Mouse (Mus musculus) embryonic facial prominence, embryonic 13.5 days (tissue): ENCODE measurements at regions not wholly inside any gene's neighbourhood (a gene's known extent, or its start where the extent isn't known, plus 50 kb on each side); places are given as distances from the start of the nearest gene placed in this dataset.

Source experiments
- ATAC-seq: fragments of 200-750 bp; cut with Nextera tagmentation; 2 replicates; pipeline ENCODE4 v1.8.0; 2017; ENCODE audit warnings: low read depth; ENCODE audit not compliant: insufficient number of reproducible peaks, insufficient read depth, low FRiP score, low TSS enrichment
- H3K27ac ChIP-seq: fragments of 300-500 bp; sonication (generic); 2 replicates; pipeline ENCODE4 v1.5.1; 2015; ENCODE audit warnings: moderate library complexity, mild to moderate bottlenecking, inconsistent platforms
- H3K27me3 ChIP-seq: fragments of 300-500 bp; sonication (generic); 2 replicates; pipeline ENCODE4 v1.6.1; 2015; ENCODE audit warnings: mild to moderate bottlenecking, inconsistent platforms
- H3K36me3 ChIP-seq: fragments of 300-500 bp; sonication (generic); 2 replicates; pipeline ENCODE4 v1.6.1; 2015; ENCODE audit warnings: mild to moderate bottlenecking, inconsistent platforms
- H3K4me1 ChIP-seq: fragments of 300-500 bp; sonication (generic); 2 replicates; pipeline ENCODE4 v1.6.1; 2015; ENCODE audit warnings: inconsistent platforms
- H3K4me2 ChIP-seq: fragments of 300-500 bp; sonication (generic); 2 replicates; pipeline ENCODE4 v1.6.1; 2015; ENCODE audit warnings: moderate library complexity, mild to moderate bottlenecking, inconsistent platforms
- H3K4me3 ChIP-seq: fragments of 300-500 bp; sonication (generic); 2 replicates; pipeline ENCODE4 v1.5.1; 2015; ENCODE audit warnings: mild to moderate bottlenecking, inconsistent platforms
- H3K9ac ChIP-seq: fragments of 300-500 bp; sonication (generic); 2 replicates; pipeline ENCODE4 v1.6.1; 2015; ENCODE audit warnings: mild to moderate bottlenecking, inconsistent platforms
- H3K9me3 ChIP-seq: fragments of 300-500 bp; sonication (generic); 2 replicates; pipeline ENCODE4 v1.6.1; 2016; ENCODE audit warnings: inconsistent platforms
- WGBS: fragments of 180-500 bp; shearing (Covaris S2); methylation state at CpG from one replicate; pipeline ENCODE4 v1.1.7; 2015; ENCODE audit warnings: mixed read lengths; 5-methylcytosine and 5-hydroxymethylcytosine counted together

DNA sequence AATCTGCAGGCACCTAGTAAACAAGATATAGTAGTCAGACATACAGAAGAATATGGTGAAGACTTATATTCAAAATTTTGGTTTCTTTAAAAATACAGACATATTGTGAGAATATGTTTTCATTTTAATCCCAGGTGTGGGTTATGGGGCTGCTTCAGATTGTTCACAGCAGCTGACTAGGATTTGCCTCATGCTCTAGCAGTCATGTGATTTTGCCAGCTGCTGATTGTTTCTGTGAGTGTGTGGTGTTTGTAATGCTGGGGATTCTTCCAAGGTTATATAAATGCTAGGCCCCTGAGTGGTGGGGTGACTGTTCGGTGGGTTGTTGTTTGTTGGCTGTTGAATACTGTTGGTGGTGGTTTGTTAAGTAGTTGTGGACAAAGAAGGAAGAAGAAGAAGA is 97.9 kb upstream of the Rbms1 start:
- H3K4me2 ChIP-seq, result no peak overlapping the region
- no peak for ATAC-seq

DNA sequence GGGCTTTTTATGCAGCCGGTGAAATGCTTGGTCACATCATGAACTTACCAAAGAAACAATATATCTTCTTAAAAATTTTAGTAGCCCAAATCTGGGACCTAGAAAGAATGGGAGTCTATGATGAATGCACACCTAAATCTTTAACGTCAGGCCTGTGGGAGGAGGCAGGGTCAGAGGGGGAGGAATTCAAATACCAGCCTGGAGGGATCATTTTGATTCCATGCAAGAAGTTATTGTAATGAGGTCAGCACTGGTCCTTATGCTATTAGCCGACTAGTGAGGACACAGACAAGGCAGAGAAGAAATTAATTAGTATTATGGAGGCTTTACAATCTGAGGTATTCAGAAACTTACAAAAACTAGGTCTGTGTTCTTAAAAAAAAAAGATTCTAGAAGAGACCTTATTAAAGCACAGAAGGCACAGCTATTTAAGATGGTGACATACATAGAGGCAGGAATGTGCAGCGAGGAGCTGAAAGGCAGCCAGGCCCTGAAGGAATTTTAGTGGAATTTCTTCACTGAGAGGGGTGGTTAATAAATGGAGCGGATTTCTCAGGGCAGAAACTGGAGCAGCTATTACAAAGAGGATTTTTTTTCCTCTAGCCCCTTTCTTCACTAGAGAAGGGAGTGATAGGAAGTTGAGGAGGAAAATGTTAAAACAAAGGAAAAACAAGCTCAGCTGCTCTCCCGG is 95.7 kb upstream of the Rbms1 start:
- H3K4me3 ChIP-seq, result no peak overlapping the region
- H3K4me1 ChIP-seq, result peaks cover 20% of the 10 kb centered on the region
- 10% methylated on average over 6 of the region's 6 CpGs for WGBS
- peak overlapping the region; percentile 23; the same call in 1 of the 2 replicates for H3K27ac ChIP-seq
- no peaks in the 10 kb centered on the region for H3K9me3 ChIP-seq
- no peaks in the 10 kb centered on the region for H3K36me3 ChIP-seq
- H3K9ac ChIP-seq, result no peak overlapping the region
- H3K4me2 ChIP-seq, result no peak overlapping the region
- no peak for ATAC-seq
- H3K27me3 ChIP-seq, result no peaks in the 10 kb centered on the region

More for the DNA sequence above, 97.9 kb upstream of the Rbms1 start:
- no peak overlapping the region for H3K9ac ChIP-seq
- H3K27me3 ChIP-seq, result no peaks in the 10 kb centered on the region
- H3K4me3 ChIP-seq, result no peak overlapping the region
- H3K36me3 ChIP-seq, result no peaks in the 10 kb centered on the region
- no peak overlapping the region for H3K27ac ChIP-seq
- H3K4me1 ChIP-seq, result peaks cover 20% of the 10 kb centered on the region
- no peaks in the 10 kb centered on the region for H3K9me3 ChIP-seq
- 85% methylated on average over 1 of the region's 1 CpGs for WGBS

DNA sequence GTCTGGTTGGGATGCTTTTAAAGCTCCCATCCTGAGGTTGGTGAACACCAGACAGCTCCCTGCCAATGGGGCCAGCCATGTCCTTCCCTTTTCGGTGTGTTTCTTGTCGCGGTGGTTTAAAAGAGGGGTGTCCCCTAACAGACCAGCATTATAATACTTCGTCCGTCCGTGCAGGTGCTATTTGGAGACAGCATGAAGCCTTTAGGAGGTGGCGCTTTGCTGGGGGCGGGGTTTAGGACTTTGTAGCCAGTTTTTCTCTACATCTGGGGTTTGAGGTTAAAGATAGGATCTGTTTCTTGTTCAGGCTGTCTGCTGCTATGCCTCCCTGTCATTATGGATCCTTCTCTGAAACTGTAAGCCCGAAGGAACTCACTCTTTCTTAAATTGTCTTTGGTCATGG is 89.3 kb upstream of the Rbms1 start:
- peaks cover 11% of the 10 kb centered on the region; the same call in 1 of the 2 replicates for H3K4me1 ChIP-seq
- H3K9ac ChIP-seq, result no peak overlapping the region
- H3K4me2 ChIP-seq, result no peak overlapping the region
- WGBS, result 56% methylated on average over 9 of the region's 9 CpGs
- H3K27me3 ChIP-seq, result no peaks in the 10 kb centered on the region
- H3K9me3 ChIP-seq, result no peaks in the 10 kb centered on the region; the same call in 1 of the 2 replicates
- H3K27ac ChIP-seq, result no peak overlapping the region
- H3K4me3 ChIP-seq, result no peak overlapping the region
- ATAC-seq, result no peak
- H3K36me3 ChIP-seq, result no peaks in the 10 kb centered on the region

DNA sequence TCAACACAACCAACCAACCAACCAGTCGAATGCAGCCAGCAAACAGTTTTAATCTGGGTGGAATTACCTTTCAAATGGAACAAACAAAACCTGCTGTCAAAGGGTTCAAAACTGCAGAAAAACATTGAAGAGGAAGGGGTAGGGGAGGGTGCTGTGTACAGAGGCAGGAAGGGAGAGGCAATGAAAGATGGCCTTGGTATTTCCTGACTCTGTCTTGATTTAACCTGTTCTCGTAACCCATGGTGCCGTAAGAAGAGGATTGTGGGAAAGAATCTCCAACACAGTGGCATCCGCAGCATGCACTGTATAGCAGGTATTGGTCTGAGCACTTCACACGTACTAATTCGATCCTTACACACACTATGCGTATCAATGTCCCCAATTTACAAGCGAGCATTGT is 88.8 kb upstream of the Rbms1 start:
- no peaks in the 10 kb centered on the region; the same call in 1 of the 2 replicates for H3K9me3 ChIP-seq
- peaks cover 11% of the 10 kb centered on the region; the same call in 1 of the 2 replicates for H3K4me1 ChIP-seq
- H3K27me3 ChIP-seq, result no peaks in the 10 kb centered on the region
- no peak overlapping the region for H3K4me3 ChIP-seq
- no peaks in the 10 kb centered on the region for H3K36me3 ChIP-seq
- H3K4me2 ChIP-seq, result no peak overlapping the region
- H3K9ac ChIP-seq, result no peak overlapping the region
- no peak overlapping the region for H3K27ac ChIP-seq
- no peak for ATAC-seq
- WGBS, result 88% methylated on average over 8 of the region's 8 CpGs

DNA sequence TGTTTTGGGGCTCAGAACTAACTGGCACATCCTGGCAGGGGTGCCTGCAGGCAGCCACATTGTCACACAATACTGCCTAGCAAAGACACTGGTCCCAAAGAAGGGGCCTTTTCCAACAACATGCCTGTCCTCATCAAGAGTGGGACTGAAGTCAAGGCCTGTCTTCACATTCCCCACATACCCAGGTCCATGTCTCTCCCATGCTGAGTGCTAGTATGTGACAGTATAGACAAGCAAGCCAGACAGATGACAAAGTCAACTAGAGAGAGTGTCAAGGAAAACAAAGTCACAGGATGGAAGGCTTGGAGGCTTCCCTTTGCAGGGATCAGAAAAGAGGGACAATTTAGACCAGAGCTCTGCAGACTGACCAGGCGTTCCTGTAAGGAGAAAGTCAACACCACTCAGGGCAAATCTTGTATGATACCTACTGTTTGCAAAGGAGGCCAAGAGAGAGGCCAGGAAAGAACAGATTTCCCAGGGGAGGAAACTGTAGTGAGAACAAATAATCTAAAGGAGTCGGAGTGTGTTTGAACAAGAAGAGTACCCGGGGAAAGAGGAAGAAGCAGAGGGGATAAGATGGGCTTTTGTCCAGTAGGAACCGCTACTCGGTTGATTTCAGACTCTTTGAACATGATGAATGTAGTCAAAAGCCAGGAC is 83.2 kb upstream of the Rbms1 start:
- Histone ChIP-seq H3K4me1 (no peaks in the 10 kb centered on the region), H3K4me2 (no peak overlapping the region), H3K4me3 (no peak overlapping the region), H3K9ac (no peak overlapping the region), H3K36me3 (no peaks in the 10 kb centered on the region), H3K27ac (no peak overlapping the region), H3K27me3 (no peaks in the 10 kb centered on the region), H3K9me3 (no peaks in the 10 kb centered on the region; the same call in 1 of the 2 replicates)
- 74% methylated on average over 5 of the region's 5 CpGs for WGBS
- ATAC-seq, result no peak

DNA sequence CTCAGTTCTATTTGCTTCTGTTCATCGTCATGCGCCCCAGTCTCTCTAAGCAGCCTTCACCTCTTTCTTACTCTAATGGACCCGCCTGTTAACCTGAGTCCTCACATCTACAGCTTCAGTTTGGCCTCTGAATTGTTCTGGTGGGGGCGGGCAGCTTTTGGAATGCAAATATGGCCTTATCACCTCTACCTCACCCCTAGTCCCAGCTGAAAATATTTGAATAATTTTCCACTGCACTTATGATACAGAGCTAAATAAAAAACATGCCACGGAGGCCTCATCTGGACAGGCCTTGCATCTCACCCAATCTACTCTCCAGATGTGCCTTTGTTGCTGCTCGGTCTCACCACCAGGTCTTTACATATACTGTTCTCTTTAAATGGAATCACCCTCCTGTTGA is 82.5 kb upstream of the Rbms1 start:
- H3K4me1 ChIP-seq, result no peaks in the 10 kb centered on the region
- no peak overlapping the region for H3K9ac ChIP-seq
- no peaks in the 10 kb centered on the region for H3K27me3 ChIP-seq
- H3K9me3 ChIP-seq, result no peaks in the 10 kb centered on the region; the same call in 1 of the 2 replicates
- no peaks in the 10 kb centered on the region for H3K36me3 ChIP-seq
- H3K27ac ChIP-seq, result no peak overlapping the region
- no peak overlapping the region for H3K4me3 ChIP-seq
- ATAC-seq, result no peak
- 80% methylated on average over 6 of the region's 6 CpGs for WGBS
- H3K4me2 ChIP-seq, result no peak overlapping the region

DNA sequence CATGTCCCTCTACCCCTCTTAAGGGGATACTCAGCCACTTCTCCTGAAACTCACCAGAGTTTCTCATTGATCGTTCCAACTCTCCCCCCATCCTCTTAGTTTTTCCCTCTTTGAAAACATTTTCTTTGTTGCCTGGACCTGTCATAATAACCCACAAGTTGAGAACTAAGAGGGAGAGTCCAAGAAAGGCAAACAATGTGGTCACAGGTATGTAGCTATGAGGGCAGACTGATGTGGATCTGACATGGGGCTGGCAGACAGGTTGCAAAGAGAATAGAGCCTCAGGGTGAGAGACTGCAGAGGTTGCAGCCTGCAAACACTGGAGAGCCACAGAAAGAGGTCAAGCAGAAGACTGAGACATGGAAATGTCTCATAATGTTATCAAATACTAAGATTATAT is 69.9 kb upstream of the Rbms1 start:
- Histone ChIP-seq H3K9me3 (no peaks in the 10 kb centered on the region), H3K4me2 (no peak overlapping the region), H3K4me3 (no peak overlapping the region), H3K27me3 (no peaks in the 10 kb centered on the region), H3K4me1 (peaks cover 8% of the 10 kb centered on the region; the same call in 1 of the 2 replicates), H3K9ac (no peak overlapping the region), H3K36me3 (no peaks in the 10 kb centered on the region), H3K27ac (no peak overlapping the region)
- 70% methylated on average over 1 of the region's 1 CpGs for WGBS
- no peak for ATAC-seq

DNA sequence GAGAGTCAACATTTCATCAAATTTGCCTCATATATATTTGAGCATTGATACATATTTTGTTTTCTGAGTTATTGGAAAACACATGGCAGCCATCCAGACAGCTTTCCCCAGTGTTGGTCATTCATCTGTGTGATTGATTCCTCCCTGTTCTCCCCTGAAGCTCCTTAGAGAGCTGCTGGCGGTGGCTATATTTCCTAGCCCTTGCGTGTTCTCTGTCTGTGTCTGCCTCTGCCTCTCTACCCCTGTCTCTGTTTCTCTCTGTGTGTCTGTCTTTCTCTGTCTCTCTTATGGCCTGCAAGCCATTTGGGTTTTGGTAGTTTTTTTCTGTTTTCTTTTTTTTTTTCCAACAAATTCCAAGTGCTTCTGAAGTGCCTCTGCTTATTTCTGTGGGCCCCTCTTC is 66.7 kb upstream of the Rbms1 start:
- Histone ChIP-seq H3K36me3 (no peaks in the 10 kb centered on the region), H3K9ac (no peak overlapping the region), H3K27me3 (no peaks in the 10 kb centered on the region), H3K4me2 (no peak overlapping the region), H3K9me3 (no peaks in the 10 kb centered on the region), H3K4me1 (peaks cover 8% of the 10 kb centered on the region), H3K4me3 (no peak overlapping the region), H3K27ac (no peak overlapping the region)
- WGBS, result 66% methylated on average over 2 of the region's 2 CpGs
- ATAC-seq, result no peak

DNA sequence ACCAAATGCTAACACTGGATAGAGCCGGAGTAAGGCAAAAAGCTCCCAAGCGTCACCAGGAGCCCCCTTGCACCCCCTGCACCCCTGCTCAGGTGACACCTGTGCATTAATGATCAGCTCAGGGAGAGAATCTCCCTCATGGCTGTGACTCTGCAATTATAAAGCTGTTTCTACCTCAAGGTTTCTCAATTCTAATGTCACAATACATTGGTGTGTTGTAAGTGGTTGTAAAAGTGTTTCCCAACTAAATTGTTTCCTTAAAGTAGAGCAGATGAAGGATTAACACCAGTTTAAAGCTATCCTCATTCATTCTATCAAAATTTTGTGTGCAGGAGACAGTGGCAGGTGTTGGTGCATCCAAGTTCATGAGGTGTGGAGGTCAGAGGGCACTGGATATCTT is 65.6 kb upstream of the Rbms1 start:
- Histone ChIP-seq H3K27me3 (no peaks in the 10 kb centered on the region), H3K9ac (no peak overlapping the region), H3K4me2 (no peak overlapping the region), H3K27ac (no peak overlapping the region), H3K9me3 (no peaks in the 10 kb centered on the region), H3K36me3 (no peaks in the 10 kb centered on the region), H3K4me3 (no peak overlapping the region), H3K4me1 (peaks cover 8% of the 10 kb centered on the region)
- ATAC-seq, result no peak
- WGBS, result 87% methylated on average over 2 of the region's 2 CpGs

DNA sequence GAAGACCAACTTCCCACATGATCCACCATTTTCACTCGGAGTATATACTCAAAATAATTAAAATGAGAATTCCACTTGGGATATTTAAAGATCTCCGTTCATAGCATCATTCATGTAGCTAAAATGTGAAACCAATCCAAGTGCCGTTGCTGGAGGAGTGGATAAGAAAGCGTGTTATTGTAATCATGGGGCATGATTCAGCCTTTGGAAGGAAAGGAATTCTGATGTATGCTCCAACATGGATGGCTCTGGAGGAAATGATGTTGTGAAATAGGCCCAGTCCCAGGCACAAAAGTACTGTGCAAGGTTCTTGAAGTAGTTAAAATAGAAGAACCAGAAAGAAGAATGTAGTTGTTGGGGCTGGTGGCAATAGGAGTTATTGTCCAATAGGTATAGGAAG is 64.7 kb upstream of the Rbms1 start:
- WGBS, result 85% methylated on average over 4 of the region's 4 CpGs
- H3K27me3 ChIP-seq, result no peaks in the 10 kb centered on the region
- H3K27ac ChIP-seq, result no peak overlapping the region
- peaks cover 8% of the 10 kb centered on the region for H3K4me1 ChIP-seq
- no peaks in the 10 kb centered on the region for H3K36me3 ChIP-seq
- H3K4me3 ChIP-seq, result no peak overlapping the region
- H3K9me3 ChIP-seq, result no peaks in the 10 kb centered on the region
- no peak overlapping the region for H3K4me2 ChIP-seq
- no peak overlapping the region for H3K9ac ChIP-seq
- ATAC-seq, result no peak

DNA sequence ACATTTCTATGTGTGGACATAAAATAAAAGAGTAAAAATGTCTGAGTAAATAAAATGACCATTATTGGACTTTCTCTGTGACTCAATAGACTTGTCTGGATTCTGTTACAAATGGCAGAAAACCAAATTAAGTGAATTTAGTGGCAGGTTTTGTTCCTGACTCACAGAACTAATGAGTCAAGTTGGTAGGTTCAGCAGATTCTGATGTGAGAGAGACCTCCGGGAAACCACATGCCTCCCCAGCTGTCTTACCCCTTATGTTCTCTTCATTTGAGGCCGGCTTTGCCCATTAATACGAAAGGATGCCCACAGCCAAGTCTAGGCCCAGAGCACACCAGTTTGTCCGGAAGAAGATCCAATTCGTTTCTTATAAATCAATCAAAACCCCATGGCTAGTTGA is 59.4 kb upstream of the Rbms1 start:
- no peaks in the 10 kb centered on the region; the same call in 1 of the 2 replicates for H3K4me1 ChIP-seq
- no peaks in the 10 kb centered on the region for H3K27me3 ChIP-seq
- 90% methylated on average over 5 of the region's 5 CpGs for WGBS

DNA sequence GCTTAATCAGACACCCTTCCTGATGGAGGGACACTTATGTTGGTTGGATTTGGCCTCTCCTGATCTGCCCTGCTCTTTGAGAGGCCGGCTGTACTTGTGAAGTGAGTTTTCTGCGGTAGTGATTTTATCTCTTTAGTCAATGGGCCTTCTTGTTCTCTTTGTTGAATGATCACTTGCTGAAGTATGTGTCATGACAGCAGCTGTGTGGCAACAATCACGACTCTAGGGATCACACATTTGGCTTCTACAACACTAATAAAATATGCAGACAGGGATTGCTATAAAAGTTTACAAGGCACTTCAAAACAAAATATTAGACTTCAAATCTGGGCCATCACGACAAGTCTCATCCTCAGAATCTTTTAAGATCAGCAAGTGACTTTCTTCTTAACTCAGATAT is 57.8 kb upstream of the Rbms1 start:
- H3K4me2 ChIP-seq, result no peak overlapping the region
- H3K4me1 ChIP-seq, result no peaks in the 10 kb centered on the region; the same call in 1 of the 2 replicates
- no peak overlapping the region for H3K27ac ChIP-seq
- H3K36me3 ChIP-seq, result no peaks in the 10 kb centered on the region
- no peak for ATAC-seq
- H3K9ac ChIP-seq, result no peak overlapping the region
- no peaks in the 10 kb centered on the region for H3K27me3 ChIP-seq
- H3K4me3 ChIP-seq, result no peak overlapping the region
- H3K9me3 ChIP-seq, result no peaks in the 10 kb centered on the region
- 78% methylated on average over 4 of the region's 4 CpGs for WGBS

More for the DNA sequence above, 59.4 kb upstream of the Rbms1 start:
- no peak overlapping the region for H3K4me3 ChIP-seq
- ATAC-seq, result no peak
- H3K4me2 ChIP-seq, result no peak overlapping the region
- no peaks in the 10 kb centered on the region for H3K9me3 ChIP-seq
- H3K27ac ChIP-seq, result no peak overlapping the region
- no peaks in the 10 kb centered on the region for H3K36me3 ChIP-seq
- no peak overlapping the region for H3K9ac ChIP-seq
